Mouse (Mus musculus): ENCODE results near the gene Vmn1r172. TPM values are rescaled to one million over a fixed set of nuclear protein-coding genes. Genes with fewer than 3 reads are reported as not detected.
"Not testable (repeated sequence)": the region's sequence is repeated elsewhere in the genome, so short reads cannot be mapped to it uniquely, and the experiment has no call there.

Gene Vmn1r172
- polyA plus RNA-seq (2014; fragmentation: Nextera tagmentation; extraction: Ambion mirVana), result not detected in 2 replicates

DNA sequence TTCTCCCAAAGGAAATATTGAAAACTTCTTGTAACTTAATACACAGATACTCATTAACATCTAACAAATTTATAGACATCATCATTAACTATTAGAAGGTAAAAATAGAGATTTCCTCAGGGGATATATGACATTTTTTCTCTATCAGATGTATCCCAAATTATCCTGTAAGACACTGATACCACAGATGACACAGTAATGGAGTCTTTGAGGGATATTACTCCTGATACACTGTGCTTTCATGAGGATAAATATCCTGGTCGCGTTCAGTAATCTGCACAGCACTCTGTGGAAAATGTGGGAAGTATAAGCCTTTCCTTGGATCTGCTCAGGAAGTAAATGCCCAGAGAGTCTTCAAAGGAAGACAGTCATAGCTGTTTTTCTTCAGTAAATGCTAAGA is at the start of gene Vmn1r172:
TSS of gene Vmn1r172 (plus strand) at position 301 of the 400 bp plus-strand sequence.
- Histone ChIP-seq H3K4me1 (ENCODE audit: control insufficient read depth, insufficient read depth, low read length) (no peaks in the 10 kb centered on the region), H3K27me3 (ENCODE audit: control insufficient read depth, insufficient read depth, low read length) (no peaks in the 10 kb centered on the region), H3K4me3 (ENCODE audit: low read depth, low read length) (no peak within 1 kb of the TSS), H3K4me2 (no peak within 1 kb of the TSS), H3K9ac (ENCODE audit: low read depth, low read length) (no peak within 1 kb of the TSS), H3K27ac (ENCODE audit: low read depth, low read length) (no peak within 1 kb of the TSS), H3K9me3 (replicated peaks; ENCODE audit: control insufficient read depth, low read length) (no peaks in the 10 kb centered on the region), H3K36me3 (ENCODE audit: control insufficient read depth, insufficient read depth, low read length) (no peaks in the 10 kb centered on the region)
- WGBS (ENCODE audit: insufficient replicate concordance), result 67% methylated on average over 2 of the region's 2 CpGs
- ATAC-seq (replicated peaks; ENCODE audit: insufficient number of reproducible peaks, low FRiP score, low TSS enrichment), result no peak

DNA sequence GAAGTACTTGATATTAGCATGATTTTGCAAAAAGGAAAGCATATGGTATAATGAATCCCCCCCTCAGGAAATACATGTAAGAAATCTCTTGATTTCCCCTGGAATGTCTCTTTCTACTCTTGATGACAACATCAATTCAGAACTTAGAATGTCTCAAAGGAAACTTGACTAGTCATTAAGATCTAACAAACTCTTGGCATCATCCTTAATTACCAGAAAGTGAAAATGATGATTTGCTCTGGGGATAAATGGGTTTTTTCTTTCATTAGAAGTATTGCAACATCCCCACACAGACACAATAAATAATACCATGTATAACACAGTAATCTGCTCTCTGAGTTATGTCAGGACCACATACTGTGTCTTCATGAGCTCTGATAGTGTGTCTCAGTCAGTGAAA is 27.7 kb upstream of the Vmn1r172 start, which contains the start of gene Vmn1r171:
TSS of gene Vmn1r171 (plus strand) at position 301 of the 400 bp plus-strand sequence.
- ATAC-seq (replicated peaks; ENCODE audit: insufficient number of reproducible peaks, low FRiP score, low TSS enrichment), result no peak
- no peak within 1 kb of the TSS for H3K4me3 ChIP-seq (ENCODE audit: low read depth, low read length)
- no peaks in the 10 kb centered on the region for H3K27me3 ChIP-seq (ENCODE audit: control insufficient read depth, insufficient read depth, low read length)
- H3K27ac ChIP-seq (ENCODE audit: low read depth, low read length), result no peak within 1 kb of the TSS
- no peak within 1 kb of the TSS for H3K9ac ChIP-seq (ENCODE audit: low read depth, low read length)
- H3K9me3 ChIP-seq (replicated peaks; ENCODE audit: control insufficient read depth, low read length), result peaks cover 2% of the 10 kb centered on the region; the same call in 1 of the 2 replicates
- H3K4me1 ChIP-seq (ENCODE audit: control insufficient read depth, insufficient read depth, low read length), result no peaks in the 10 kb centered on the region
- H3K4me2 ChIP-seq, result no peak within 1 kb of the TSS
- no peaks in the 10 kb centered on the region for H3K36me3 ChIP-seq (ENCODE audit: control insufficient read depth, insufficient read depth, low read length)

DNA sequence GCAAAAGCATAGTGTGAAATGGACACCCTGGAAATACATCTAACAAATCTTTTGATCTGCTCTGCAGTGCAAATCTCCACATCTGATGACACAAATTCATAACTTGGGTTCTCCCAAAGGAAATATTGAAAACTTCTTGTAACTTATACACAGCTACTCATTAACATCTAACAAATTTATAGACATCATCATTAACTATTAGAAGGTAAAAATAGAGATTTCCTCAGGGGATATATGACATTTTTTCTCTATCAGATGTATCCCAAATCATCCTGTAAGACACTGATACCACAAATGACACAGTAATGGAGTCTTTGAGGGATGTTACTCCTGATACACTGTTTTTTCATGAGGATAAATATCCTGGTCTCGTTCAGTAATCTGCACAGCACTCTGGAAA is 42.3 kb downstream of the Vmn1r172 start, which contains the start of gene Vmn1r173:
TSS of gene Vmn1r173 (plus strand) at position 301 of the 400 bp plus-strand sequence.
- not testable (repeated sequence) for H3K27ac ChIP-seq (ENCODE audit: low read depth, low read length)
- 36% methylated on average over 1 of the region's 1 CpGs for WGBS (ENCODE audit: insufficient replicate concordance)

More for the DNA sequence above, 42.3 kb downstream of the Vmn1r172 start, which contains the start of gene Vmn1r173:
- not testable (repeated sequence) for H3K9ac ChIP-seq (ENCODE audit: low read depth, low read length); H3K27me3 ChIP-seq (ENCODE audit: control insufficient read depth, insufficient read depth, low read length); ATAC-seq (replicated peaks; ENCODE audit: insufficient number of reproducible peaks, low FRiP score, low TSS enrichment); H3K4me1 ChIP-seq (ENCODE audit: control insufficient read depth, insufficient read depth, low read length); H3K4me2 ChIP-seq; H3K4me3 ChIP-seq (ENCODE audit: low read depth, low read length); H3K9me3 ChIP-seq (replicated peaks; ENCODE audit: control insufficient read depth, low read length); H3K36me3 ChIP-seq (ENCODE audit: control insufficient read depth, insufficient read depth, low read length)

Other genes starting within 250 kb of the Vmn1r172 start
- gene Vmn1r167, start 151.1 kb upstream of the Vmn1r172 start, polyA plus RNA-seq (2014; fragmentation: Nextera tagmentation; extraction: Ambion mirVana), result not detected in 2 replicates
- gene Vmn1r168, start 118.6 kb upstream of the Vmn1r172 start, polyA plus RNA-seq (2014; fragmentation: Nextera tagmentation; extraction: Ambion mirVana), result not detected in 2 replicates
- not detected in 2 replicates for gene Vmn1r169, start 82.8 kb upstream of the Vmn1r172 start, polyA plus RNA-seq (2014; fragmentation: Nextera tagmentation; extraction: Ambion mirVana)
- gene Vmn1r170, start 52.1 kb upstream of the Vmn1r172 start, polyA plus RNA-seq (2014; fragmentation: Nextera tagmentation; extraction: Ambion mirVana), result not detected in 2 replicates
- not detected in 2 replicates for gene Vmn1r171, start 27.6 kb upstream of the Vmn1r172 start, polyA plus RNA-seq (2014; fragmentation: Nextera tagmentation; extraction: Ambion mirVana)
- not detected in 2 replicates for gene Vmn1r173, start 42.4 kb downstream of the Vmn1r172 start, polyA plus RNA-seq (2014; fragmentation: Nextera tagmentation; extraction: Ambion mirVana)
- not detected in 2 replicates for gene Vmn1r174, start 94.0 kb downstream of the Vmn1r172 start, polyA plus RNA-seq (2014; fragmentation: Nextera tagmentation; extraction: Ambion mirVana)
- not detected in 2 replicates for gene Vmn1r175, start 152.3 kb downstream of the Vmn1r172 start, polyA plus RNA-seq (2014; fragmentation: Nextera tagmentation; extraction: Ambion mirVana)
- gene Vmn1r176, start 179.1 kb downstream of the Vmn1r172 start, polyA plus RNA-seq (2014; fragmentation: Nextera tagmentation; extraction: Ambion mirVana), result not detected in 2 replicates
- gene Vmn1r177, start 208.1 kb downstream of the Vmn1r172 start, polyA plus RNA-seq (2014; fragmentation: Nextera tagmentation; extraction: Ambion mirVana), result not detected in 2 replicates
- gene Vmn1r178, start 233.7 kb downstream of the Vmn1r172 start, polyA plus RNA-seq (2014; fragmentation: Nextera tagmentation; extraction: Ambion mirVana), result not detected in 2 replicates

All from heart, embryonic 11.5 days (tissue).